Mouse (Mus musculus): ENCODE results near the gene Vmn1r55. TPM values are rescaled to one million over a fixed set of nuclear protein-coding genes. Genes with fewer than 3 reads are reported as not detected.

Gene Vmn1r55
- polyA plus RNA-seq, 1 experiment from 2014 or later, result not detected

- Histone ChIP-seq H3K27ac (ENCODE audit: low read depth) (no peak overlapping the region), H3K27me3 (replicated peaks; ENCODE audit: control insufficient read depth, insufficient read depth, low read length) (no peaks in the 10 kb centered on the region), H3K9me3 (ENCODE audit: control insufficient read depth, low read length) (no peaks in the 10 kb centered on the region), H3K9ac (ENCODE audit: low read length) (no peak overlapping the region), H3K4me1 (replicated peaks; ENCODE audit: control insufficient read depth, insufficient read depth, low read length) (no peaks in the 10 kb centered on the region), H3K4me3 (ENCODE audit: low read depth, low read length) (no peak overlapping the region), H3K4me2 (ENCODE audit: low read length) (no peak overlapping the region), H3K36me3 (ENCODE audit: control insufficient read depth, insufficient read depth, low read length) (peaks cover 32% of the 10 kb centered on the region)
- DNase-seq (ENCODE audit: low spot score) (no peak), ATAC-seq (replicated peaks; ENCODE audit: low FRiP score, low TSS enrichment, low read depth) (no peak)
- 84% methylated on average over 10 of the region's 10 CpGs for WGBS
Observed at GRCm38 (mm10) chr7:5101066-5101663, 48.3 kb downstream of the Vmn1r55 start.

DNA sequence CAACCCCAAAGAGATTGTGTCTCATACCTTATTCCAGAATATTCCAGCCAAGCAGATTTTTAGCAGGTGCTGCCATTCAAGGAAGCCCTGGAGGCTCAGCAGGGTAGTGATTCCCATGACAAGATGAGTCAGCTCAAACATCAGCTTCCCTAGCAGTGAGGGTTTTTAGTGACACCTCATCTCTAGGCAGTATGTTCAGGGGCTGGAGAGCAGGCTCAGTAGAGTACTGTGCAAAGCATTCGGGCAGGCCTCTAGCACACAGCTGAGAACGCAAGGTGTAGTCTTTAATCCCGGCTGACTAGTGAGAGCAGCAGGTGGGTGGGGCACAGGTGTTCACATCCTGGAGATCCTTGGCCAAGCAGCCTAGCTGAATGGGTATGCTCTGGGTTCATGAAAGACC is 49.7 kb downstream of the Vmn1r55 start:
- Histone ChIP-seq H3K4me1 (replicated peaks; ENCODE audit: control insufficient read depth, insufficient read depth, low read length) (no peaks in the 10 kb centered on the region), H3K9ac (ENCODE audit: low read length) (no peak overlapping the region), H3K36me3 (ENCODE audit: control insufficient read depth, insufficient read depth, low read length) (peaks cover 45% of the 10 kb centered on the region), H3K27me3 (replicated peaks; ENCODE audit: control insufficient read depth, insufficient read depth, low read length) (no peaks in the 10 kb centered on the region), H3K4me3 (ENCODE audit: low read depth, low read length) (no peak overlapping the region), H3K27ac (ENCODE audit: low read depth) (no peak overlapping the region), H3K9me3 (ENCODE audit: control insufficient read depth, low read length) (no peaks in the 10 kb centered on the region), H3K4me2 (ENCODE audit: low read length) (no peak overlapping the region)
- WGBS, result 80% methylated on average over 3 of the region's 3 CpGs
- DNase-seq (ENCODE audit: low spot score) (no peak), ATAC-seq (replicated peaks; ENCODE audit: low FRiP score, low TSS enrichment, low read depth) (no peak; the same call in 1 of the 2 replicates)

GRCm38 (mm10) chr7:5098769-5099168 is 50.7 kb downstream of the Vmn1r55 start:
- H3K4me1 ChIP-seq (replicated peaks; ENCODE audit: control insufficient read depth, insufficient read depth, low read length), result no peaks in the 10 kb centered on the region
- H3K27me3 ChIP-seq (replicated peaks; ENCODE audit: control insufficient read depth, insufficient read depth, low read length), result no peaks in the 10 kb centered on the region
- no peak overlapping the region for H3K4me3 ChIP-seq (ENCODE audit: low read depth, low read length)
- ATAC-seq (replicated peaks; ENCODE audit: low FRiP score, low TSS enrichment, low read depth) (no peak), DNase-seq (ENCODE audit: low spot score) (no peak)
- peaks cover 55% of the 10 kb centered on the region for H3K36me3 ChIP-seq (ENCODE audit: control insufficient read depth, insufficient read depth, low read length)
- no peaks in the 10 kb centered on the region for H3K9me3 ChIP-seq (ENCODE audit: control insufficient read depth, low read length)
- no peak overlapping the region for H3K9ac ChIP-seq (ENCODE audit: low read length)
- WGBS, result 86% methylated on average over 5 of the region's 5 CpGs
- H3K27ac ChIP-seq (ENCODE audit: low read depth), result no peak overlapping the region
- H3K4me2 ChIP-seq (ENCODE audit: low read length), result no peak overlapping the region

- H3K27me3 ChIP-seq (replicated peaks; ENCODE audit: control insufficient read depth, insufficient read depth, low read length), result no peaks in the 10 kb centered on the region
- peaks cover 85% of the 10 kb centered on the region for H3K36me3 ChIP-seq (ENCODE audit: control insufficient read depth, insufficient read depth, low read length)
- no peak overlapping the region for H3K4me3 ChIP-seq (ENCODE audit: low read depth, low read length)
- H3K4me2 ChIP-seq (ENCODE audit: low read length), result no peak overlapping the region
- 81% methylated on average over 21 of the region's 21 CpGs for WGBS
- H3K9me3 ChIP-seq (ENCODE audit: control insufficient read depth, low read length), result no peaks in the 10 kb centered on the region
- no peak overlapping the region for H3K9ac ChIP-seq (ENCODE audit: low read length)
- ATAC-seq (replicated peaks; ENCODE audit: low FRiP score, low TSS enrichment, low read depth) (no peak), DNase-seq (ENCODE audit: low spot score) (no peak)
- H3K27ac ChIP-seq (ENCODE audit: low read depth), result no peak overlapping the region
- no peaks in the 10 kb centered on the region for H3K4me1 ChIP-seq (replicated peaks; ENCODE audit: control insufficient read depth, insufficient read depth, low read length)
Observed at GRCm38 (mm10) chr7:5092831-5093510, 56.5 kb downstream of the Vmn1r55 start.

- Histone ChIP-seq H3K9ac (ENCODE audit: low read length) (no peak overlapping the region), H3K4me3 (ENCODE audit: low read depth, low read length) (no peak overlapping the region), H3K9me3 (ENCODE audit: control insufficient read depth, low read length) (no peaks in the 10 kb centered on the region), H3K36me3 (ENCODE audit: control insufficient read depth, insufficient read depth, low read length) (peaks cover 82% of the 10 kb centered on the region), H3K27ac (ENCODE audit: low read depth) (no peak overlapping the region), H3K4me2 (ENCODE audit: low read length) (no peak overlapping the region), H3K27me3 (replicated peaks; ENCODE audit: control insufficient read depth, insufficient read depth, low read length) (no peaks in the 10 kb centered on the region), H3K4me1 (replicated peaks; ENCODE audit: control insufficient read depth, insufficient read depth, low read length) (no peaks in the 10 kb centered on the region)
- WGBS, result 74% methylated on average over 6 of the region's 6 CpGs
- DNase-seq (ENCODE audit: low spot score) (no peak), ATAC-seq (replicated peaks; ENCODE audit: low FRiP score, low TSS enrichment, low read depth) (no peak)
Observed at GRCm38 (mm10) chr7:5092381-5092780, 57.1 kb downstream of the Vmn1r55 start.

DNA sequence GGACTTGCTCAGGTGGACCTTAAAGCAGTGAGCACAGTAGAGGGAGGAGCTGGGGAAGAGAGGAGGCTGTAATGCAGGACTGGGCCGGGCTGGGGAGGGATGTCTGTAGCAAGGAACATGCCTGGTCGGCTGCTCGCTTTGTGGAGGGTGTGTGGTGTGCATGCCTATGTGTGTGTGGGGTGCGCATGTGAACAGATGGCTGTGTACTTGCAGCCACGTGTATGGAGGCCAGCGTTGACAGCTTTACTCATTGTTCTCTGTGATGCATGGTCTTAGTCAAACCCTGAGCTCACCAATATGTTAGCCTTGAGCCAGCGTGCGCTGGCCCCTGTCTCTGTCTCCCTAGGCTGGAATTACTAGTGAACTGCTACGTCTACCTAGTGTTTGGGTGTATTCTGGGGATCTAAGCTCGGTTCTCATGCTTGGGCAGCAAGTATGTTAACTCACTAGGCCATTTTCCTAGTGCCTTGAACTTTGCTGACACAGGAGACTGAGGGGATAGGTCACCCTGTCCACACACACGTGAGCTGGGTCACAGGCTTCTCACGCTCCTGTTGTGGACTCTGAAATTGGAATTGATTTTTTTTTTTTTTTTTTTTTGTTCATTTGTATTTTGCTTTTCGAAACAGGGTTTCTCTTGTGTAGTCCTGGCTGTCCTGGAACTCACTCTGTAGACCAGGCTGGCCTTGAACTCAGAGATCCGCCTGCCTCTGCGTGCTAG is 58.3 kb downstream of the Vmn1r55 start:
- WGBS, result 91% methylated on average over 15 of the region's 15 CpGs

DNA sequence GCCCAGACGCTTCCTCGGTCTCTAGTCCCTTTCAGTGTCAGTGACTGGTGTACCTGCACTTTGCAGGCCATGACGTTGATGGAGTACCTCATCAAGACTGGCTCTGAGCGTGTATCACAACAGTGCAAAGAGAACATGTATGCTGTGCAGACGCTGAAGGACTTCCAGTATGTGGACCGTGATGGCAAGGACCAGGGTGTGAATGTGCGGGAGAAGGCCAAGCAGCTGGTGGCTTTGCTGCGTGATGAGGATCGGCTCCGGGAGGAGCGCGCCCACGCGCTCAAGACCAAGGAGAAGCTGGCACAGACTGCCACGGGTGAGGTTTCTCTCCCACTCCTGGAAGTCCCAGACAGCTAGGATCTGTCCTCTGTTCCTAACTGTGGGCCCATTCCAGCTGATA is 59.6 kb downstream of the Vmn1r55 start:
- H3K27me3 ChIP-seq (replicated peaks; ENCODE audit: control insufficient read depth, insufficient read depth, low read length), result no peaks in the 10 kb centered on the region
- ATAC-seq (replicated peaks; ENCODE audit: low FRiP score, low TSS enrichment, low read depth) (no peak), DNase-seq (ENCODE audit: low spot score) (no peak)
- 93% methylated on average over 15 of the region's 15 CpGs for WGBS
- H3K9ac ChIP-seq (ENCODE audit: low read length), result no peak overlapping the region
- H3K9me3 ChIP-seq (ENCODE audit: control insufficient read depth, low read length), result no peaks in the 10 kb centered on the region
- no peak overlapping the region for H3K4me2 ChIP-seq (ENCODE audit: low read length)
- no peak overlapping the region for H3K4me3 ChIP-seq (ENCODE audit: low read depth, low read length)
- no peak overlapping the region for H3K27ac ChIP-seq (ENCODE audit: low read depth)
- H3K4me1 ChIP-seq (replicated peaks; ENCODE audit: control insufficient read depth, insufficient read depth, low read length), result no peaks in the 10 kb centered on the region
- H3K36me3 ChIP-seq (ENCODE audit: control insufficient read depth, insufficient read depth, low read length), result peaks cover 76% of the 10 kb centered on the region

More for the DNA sequence above, 58.3 kb downstream of the Vmn1r55 start:
- DNase-seq (ENCODE audit: low spot score), result no peak
- no peak for ATAC-seq (replicated peaks; ENCODE audit: low FRiP score, low TSS enrichment, low read depth)
- Histone ChIP-seq H3K27ac (ENCODE audit: low read depth) (no peak overlapping the region), H3K4me2 (ENCODE audit: low read length) (no peak overlapping the region), H3K4me1 (replicated peaks; ENCODE audit: control insufficient read depth, insufficient read depth, low read length) (no peaks in the 10 kb centered on the region), H3K9me3 (ENCODE audit: control insufficient read depth, low read length) (no peaks in the 10 kb centered on the region), H3K36me3 (ENCODE audit: control insufficient read depth, insufficient read depth, low read length) (peaks cover 76% of the 10 kb centered on the region), H3K9ac (ENCODE audit: low read length) (no peak overlapping the region), H3K27me3 (replicated peaks; ENCODE audit: control insufficient read depth, insufficient read depth, low read length) (no peaks in the 10 kb centered on the region), H3K4me3 (ENCODE audit: low read depth, low read length) (no peak overlapping the region)

DNA sequence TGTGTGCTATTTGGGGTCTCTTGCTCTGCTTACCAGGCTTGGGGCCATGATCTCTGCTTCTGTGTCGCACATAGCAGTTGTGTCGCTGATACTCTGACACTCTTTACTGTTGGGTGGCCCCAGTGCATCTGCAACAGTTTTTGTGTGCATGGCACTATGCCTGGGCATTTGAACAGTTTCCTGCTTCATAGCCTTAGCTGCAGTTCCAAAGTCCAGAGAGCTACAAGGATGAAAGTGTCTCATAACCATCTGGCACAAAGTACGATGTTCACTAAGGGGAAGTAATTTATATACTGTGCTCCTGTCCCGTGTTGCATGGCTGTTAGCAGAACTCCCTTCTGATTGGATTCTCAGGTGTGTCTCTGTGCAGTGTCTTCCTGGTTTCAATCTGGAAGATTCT is 61.6 kb downstream of the Vmn1r55 start:
- no peaks in the 10 kb centered on the region for H3K9me3 ChIP-seq (ENCODE audit: control insufficient read depth, low read length)
- no peak overlapping the region for H3K27ac ChIP-seq (ENCODE audit: low read depth)
- no peak overlapping the region for H3K4me2 ChIP-seq (ENCODE audit: low read length)
- H3K36me3 ChIP-seq (ENCODE audit: control insufficient read depth, insufficient read depth, low read length), result peaks cover 75% of the 10 kb centered on the region
- no peak for ATAC-seq (replicated peaks; ENCODE audit: low FRiP score, low TSS enrichment, low read depth)
- DNase-seq (ENCODE audit: low spot score), result no peak
- no peak overlapping the region for H3K4me3 ChIP-seq (ENCODE audit: low read depth, low read length)
- no peak overlapping the region for H3K9ac ChIP-seq (ENCODE audit: low read length)
- no peaks in the 10 kb centered on the region for H3K27me3 ChIP-seq (replicated peaks; ENCODE audit: control insufficient read depth, insufficient read depth, low read length)
- no peaks in the 10 kb centered on the region for H3K4me1 ChIP-seq (replicated peaks; ENCODE audit: control insufficient read depth, insufficient read depth, low read length)
- 75% methylated on average over 4 of the region's 4 CpGs for WGBS
